Mouse (Mus musculus): ENCODE measurements around the gene Olfr1500. TPM values are rescaled to one million over a fixed set of nuclear protein-coding genes. Genes with fewer than 3 reads are reported as not detected.
A peak's percentile ranks its signal among the peaks of the same experiment; 100 is the strongest.
"Not testable (repeated sequence)": the region's sequence is repeated elsewhere in the genome, so short reads cannot be mapped to it uniquely, and the experiment has no call there.

Gene Olfr1500
- not detected for total RNA-seq (2021)
- long read RNA-seq, result 0 reads

DNA sequence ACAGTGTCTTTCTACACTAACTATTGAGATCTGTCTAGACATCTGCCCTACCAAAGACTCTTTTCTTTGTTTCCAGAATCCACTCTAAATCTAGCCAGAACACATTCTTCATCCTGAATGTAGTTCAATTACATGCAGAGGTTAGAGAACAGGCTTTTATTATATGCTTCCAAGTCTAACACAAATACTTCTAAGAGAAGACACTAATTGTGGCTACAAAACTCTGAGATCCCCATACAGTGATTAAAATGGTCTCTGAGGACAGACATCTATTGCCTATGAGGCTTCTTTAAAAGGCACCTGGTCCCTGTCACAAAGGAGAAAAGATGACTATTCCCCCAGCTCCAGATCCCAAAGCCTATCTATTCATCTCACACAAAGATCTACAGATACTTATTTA, at the start of gene Olfr1500:
Olfr1500 (minus strand) TSS at position 101 of the 400 bp plus-strand sequence.
- DNase-seq (ENCODE audit: low spot score in 2 of 2), result no peak

DNA sequence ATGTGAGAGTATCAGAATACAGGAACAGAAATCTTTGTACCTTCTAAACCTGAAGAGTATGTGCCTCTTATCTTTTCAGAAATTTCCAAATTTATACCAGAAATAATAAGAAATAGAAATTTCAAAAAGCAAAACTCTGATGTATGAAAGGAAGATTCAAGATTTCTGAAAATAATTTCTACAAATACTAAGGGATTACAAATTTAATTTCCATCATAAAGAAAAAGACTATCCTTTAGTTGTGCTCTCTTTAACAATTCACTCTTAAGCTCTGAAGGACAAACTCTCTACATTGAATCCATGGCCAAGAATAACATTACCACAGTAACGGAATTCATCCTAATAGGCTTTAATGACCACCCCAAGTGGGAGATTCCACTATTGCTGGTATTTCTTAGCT, 31.2 kb upstream of the Olfr1500 start, which contains the start of gene Olfr1502:
Olfr1502 (plus strand) TSS at position 301 of the 400 bp plus-strand sequence.
- no peak for DNase-seq (ENCODE audit: low spot score in 2 of 2)

DNA sequence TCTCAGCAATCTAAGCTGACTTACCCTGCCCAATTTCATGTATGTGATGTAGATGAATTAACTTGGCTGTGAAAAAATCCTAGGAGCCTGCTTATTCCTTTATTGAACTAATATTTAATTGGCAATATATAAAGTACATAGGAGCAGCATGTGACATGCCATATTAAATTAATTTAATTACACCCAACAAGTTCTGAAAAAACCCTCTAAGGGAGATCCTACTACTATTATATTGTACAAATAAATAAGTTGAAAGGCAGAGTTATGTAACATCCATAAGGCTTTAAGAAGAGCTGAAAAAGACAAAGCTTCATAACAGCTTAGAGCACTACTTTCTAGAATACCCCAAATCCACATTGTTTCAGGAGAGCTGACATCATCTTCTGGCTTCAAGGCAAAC, 20.3 kb upstream of the Olfr1500 start, which contains the start of gene Olfr1501:
Olfr1501 (minus strand) TSS at position 101 of the 400 bp plus-strand sequence.
- DNase-seq (ENCODE audit: low spot score in 2 of 2), result not testable (repeated sequence)

DNA sequence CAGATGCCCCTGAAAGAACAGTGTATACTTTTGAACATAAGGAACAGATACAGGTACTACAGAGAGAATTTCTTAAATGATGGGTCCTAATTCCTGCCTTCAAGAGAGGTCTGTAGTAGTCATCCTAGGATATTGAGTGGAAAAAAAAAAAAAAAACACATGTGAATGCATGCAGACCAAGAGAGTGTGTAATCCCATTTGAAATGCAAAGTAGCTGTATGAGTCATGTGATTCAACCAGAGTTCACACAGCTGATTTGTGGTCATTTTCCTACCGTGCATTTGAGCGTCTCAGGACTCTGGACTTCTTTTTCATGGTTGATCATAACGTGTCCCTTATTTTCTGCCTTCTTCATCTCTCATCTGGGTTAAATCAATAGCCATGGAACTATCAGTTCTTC, 1.8 kb downstream of the Olfr1500 start:
- no peak for DNase-seq (ENCODE audit: low spot score in 2 of 2)

DNA sequence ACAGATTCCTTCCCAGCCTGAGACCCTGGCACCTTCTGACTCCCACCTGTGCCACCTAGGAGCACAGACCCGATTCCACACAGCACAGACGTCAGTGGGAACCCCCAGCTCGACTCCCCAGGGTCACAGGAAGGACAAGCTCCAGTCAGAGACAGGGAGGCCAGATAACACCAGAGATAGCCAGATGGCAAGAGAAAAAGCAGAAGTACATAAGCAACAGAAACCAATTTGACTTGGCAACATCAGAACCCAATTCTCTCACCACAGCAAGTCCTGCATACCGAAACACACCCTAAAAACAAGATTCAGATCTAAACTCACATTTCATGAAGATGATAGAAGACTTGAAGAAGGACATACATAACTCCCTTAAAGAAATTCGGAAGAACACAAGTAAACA, 9.4 kb downstream of the Olfr1500 start:
- no peak for DNase-seq (ENCODE audit: low spot score in 2 of 2)

DNA sequence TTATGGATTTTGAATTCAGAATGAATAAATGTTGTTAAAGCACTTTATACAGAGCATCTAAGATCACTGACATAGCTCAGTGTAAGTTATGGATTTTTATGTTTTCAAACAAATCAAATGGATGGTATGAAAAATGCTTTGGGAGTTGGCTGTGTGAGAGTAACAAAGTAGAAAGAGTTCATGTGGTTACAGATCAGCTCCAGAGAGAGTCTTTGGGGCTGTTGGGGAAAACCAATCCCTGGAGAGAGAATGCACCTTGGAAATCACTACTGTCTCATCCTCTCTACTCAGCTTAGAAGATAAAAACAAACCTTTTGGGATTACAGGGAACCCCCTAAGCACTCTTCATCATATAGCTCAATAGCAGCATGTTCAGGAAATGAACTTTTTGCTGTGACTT, 10.9 kb downstream of the Olfr1500 start, which contains the start of gene Olfr1499:
Olfr1499 (minus strand) TSS at position 101 of the 400 bp plus-strand sequence.
- DNase-seq (ENCODE audit: low spot score in 2 of 2), result no peak

DNA sequence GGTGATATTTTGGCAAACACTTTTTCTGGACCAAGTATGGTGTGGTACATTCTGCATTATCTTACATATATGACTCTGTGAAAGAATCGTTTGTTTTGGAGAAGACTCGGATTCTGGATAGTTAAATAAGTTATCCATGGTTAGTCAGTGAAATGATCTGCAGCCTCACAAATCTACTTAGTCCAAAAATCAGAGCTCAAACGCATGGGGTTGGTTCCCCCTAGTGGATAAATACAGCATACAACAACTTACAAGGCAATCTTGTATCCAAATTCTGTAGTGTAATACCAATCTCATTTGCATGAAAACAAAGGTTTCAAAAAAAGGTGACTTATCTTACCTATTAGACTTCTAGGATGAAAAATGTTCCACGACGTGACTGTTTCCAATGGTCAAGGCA, 11.5 kb downstream of the Olfr1500 start:
- peak in 1 of 2 experiments; percentile 39 for DNase-seq (ENCODE audit: low spot score in 2 of 2)

DNA sequence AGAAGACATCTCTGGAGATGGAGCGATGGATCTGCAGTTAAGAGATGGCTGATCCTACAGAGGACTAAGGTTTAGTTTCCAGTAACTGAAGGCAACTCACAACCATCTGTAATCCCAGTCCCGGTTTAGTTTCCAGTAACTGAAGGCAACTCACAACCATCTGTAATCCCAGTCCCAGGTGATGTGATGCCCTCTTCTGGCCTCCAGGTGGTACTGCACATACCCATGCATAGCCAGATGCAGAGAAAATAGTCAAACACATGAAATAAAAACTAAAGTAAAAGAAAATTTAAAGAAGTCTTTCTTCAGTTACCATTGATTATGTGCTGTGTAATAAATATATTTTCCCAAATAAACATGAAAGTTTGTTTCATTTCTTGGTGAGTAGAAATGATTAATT, 17.5 kb downstream of the Olfr1500 start:
- DNase-seq (ENCODE audit: low spot score in 2 of 2), result no peak

DNA sequence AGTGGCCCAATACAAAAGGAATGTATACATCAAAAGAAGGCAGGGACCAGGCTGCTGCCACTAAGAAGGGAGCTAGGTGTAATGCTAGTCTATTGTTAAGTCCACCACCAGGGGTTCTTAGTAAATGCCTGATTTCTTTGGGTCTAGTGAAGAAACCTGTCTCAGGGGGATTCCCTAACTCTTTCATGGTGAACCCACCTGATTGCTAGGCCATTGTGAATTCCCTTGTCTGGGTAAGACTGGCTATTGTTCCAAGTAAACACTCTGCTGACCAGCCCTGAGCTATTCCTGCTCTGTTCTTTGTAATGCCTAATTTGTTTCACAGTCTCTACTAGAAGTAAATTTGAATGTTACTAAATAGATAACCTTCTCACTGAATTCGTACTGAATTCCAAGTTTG, 24.8 kb downstream of the Olfr1500 start:
- not testable (repeated sequence) for DNase-seq (ENCODE audit: low spot score in 2 of 2)

DNA sequence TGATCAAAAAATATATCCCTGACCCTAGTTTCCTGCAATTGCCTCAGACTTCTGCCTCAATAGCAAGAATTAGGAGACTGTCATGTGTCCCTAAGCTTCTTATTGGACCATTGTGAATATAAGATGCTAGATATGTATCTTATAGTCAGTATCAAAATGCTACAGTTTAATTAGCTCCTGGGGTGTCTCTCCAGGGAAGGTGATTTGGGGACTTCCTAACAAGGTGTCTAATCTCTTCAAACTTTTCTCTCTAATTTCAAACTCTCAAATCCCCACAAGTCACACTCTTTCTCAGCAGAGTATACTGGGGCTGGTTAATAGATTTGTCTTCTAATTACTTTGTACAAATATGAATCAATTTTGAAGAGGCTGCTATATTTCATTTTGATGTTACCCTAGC, 32.2 kb downstream of the Olfr1500 start, which contains the start of gene Olfr1497:
Olfr1497 (minus strand) TSS at position 101 of the 400 bp plus-strand sequence.
- DNase-seq (ENCODE audit: low spot score in 2 of 2), result no peak

DNA sequence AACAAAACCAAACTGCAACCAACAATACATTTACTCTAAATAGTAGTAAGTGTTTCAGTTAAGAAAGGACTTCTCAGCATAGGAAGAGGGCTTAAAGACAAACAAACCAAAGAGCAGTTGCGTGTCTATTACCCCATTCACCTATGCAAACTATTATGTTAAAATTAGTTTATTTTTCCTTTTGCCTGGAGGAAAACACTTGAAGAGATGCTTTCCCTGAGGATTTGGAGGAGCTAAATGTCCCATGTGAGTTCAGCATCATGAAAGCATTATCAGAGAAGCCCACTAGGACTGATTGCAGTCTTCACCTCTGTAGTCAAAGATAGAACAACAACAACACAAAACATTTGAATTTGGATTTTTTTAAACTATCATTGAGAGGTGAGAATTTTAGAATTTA, 52.7 kb downstream of the Olfr1500 start, which contains the start of gene Olfr1496:
Olfr1496 (plus strand) TSS at position 301 of the 400 bp plus-strand sequence.
- no peak for DNase-seq (ENCODE audit: low spot score in 2 of 2)

Other genes with a start within 250 kb of the Olfr1500 start
- gene Olfr1484, start 247.0 kb downstream of the Olfr1500 start, total RNA-seq (2021), result not detected
- not detected for gene Olfr1487, start 213.1 kb downstream of the Olfr1500 start, total RNA-seq (2021)
- gene Olfr1489, start 198.9 kb downstream of the Olfr1500 start, total RNA-seq (2021), result not detected
- not detected for gene Olfr1490, start 179.4 kb downstream of the Olfr1500 start, total RNA-seq (2021)
- gene Olfr1491, start 133.2 kb downstream of the Olfr1500 start, total RNA-seq (2021), result not detected
- not detected for gene Olfr1493-ps1, start 107.2 kb downstream of the Olfr1500 start, total RNA-seq (2021)
- not detected for gene Olfr1494, start 90.8 kb downstream of the Olfr1500 start, total RNA-seq (2021)
- not detected for gene Olfr1495, start 65.9 kb downstream of the Olfr1500 start, total RNA-seq (2021)
- gene Olfr1496, start 52.6 kb downstream of the Olfr1500 start, total RNA-seq (2021), result not detected
- gene Olfr1497, start 32.3 kb downstream of the Olfr1500 start, total RNA-seq (2021), result not detected
- not detected for gene Olfr1499, start 11.0 kb downstream of the Olfr1500 start, total RNA-seq (2021)
- gene Olfr1501, start 20.2 kb upstream of the Olfr1500 start, total RNA-seq (2021), result not detected
- not detected for gene Olfr1502, start 31.3 kb upstream of the Olfr1500 start, total RNA-seq (2021)
- gene Olfr1504, start 67.4 kb upstream of the Olfr1500 start, total RNA-seq (2021), result not detected
- not detected for gene Olfr1505, start 83.0 kb upstream of the Olfr1500 start, total RNA-seq (2021)